Mouse (Mus musculus): ENCODE data around the gene Eif5. TPM values are rescaled to one million over a fixed set of nuclear protein-coding genes. Genes with fewer than 3 reads are reported as not detected.
"Not testable (repeated sequence)": the region's sequence is repeated elsewhere in the genome, so short reads cannot be mapped to it uniquely, and the experiment has no call there.

The Eif5 gene
- total RNA-seq, 2 experiments from 2014 or later, result 155 to 167 TPM

- DNase-seq, result no peak
Observed at GRCm38 (mm10) chr12:111520994-111521393, 16.8 kb upstream of the Eif5 start.

GRCm38 (mm10) chr12:111524469-111524868 lies 13.3 kb upstream of the Eif5 start:
- intact Hi-C loops (cut with DNase I), result no loop called here

More at GRCm38 (mm10) chr12:111520994-111521393, 16.8 kb upstream of the Eif5 start:
- intact Hi-C loops (cut with DNase I), result no loop called here

DNA sequence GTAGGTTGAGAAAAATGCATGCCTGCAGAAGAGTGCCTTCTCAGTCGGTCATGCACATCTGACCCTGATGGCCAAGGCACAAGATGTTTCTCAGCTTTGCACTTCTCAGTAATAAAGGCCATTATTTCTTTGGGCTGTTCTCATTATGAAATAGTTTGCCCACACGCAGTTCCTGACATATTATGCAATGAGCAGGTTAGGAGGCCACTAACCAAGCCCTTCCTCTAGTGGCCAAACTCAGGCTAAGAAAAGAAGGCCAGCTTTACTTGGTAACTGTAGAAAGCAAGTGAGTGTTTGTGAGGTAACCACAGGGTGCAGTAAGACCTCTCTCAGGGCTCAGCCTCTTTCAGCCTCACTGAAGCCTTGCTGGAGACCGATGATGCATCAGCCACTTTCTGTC lies 12.9 kb upstream of the Eif5 start:
- no peak for DNase-seq
- intact Hi-C loops (cut with DNase I), result no loop called here

More at GRCm38 (mm10) chr12:111524469-111524868, 13.3 kb upstream of the Eif5 start:
- DNase-seq, result no peak

GRCm38 (mm10) chr12:111527643-111528281 lies 10.1 kb upstream of the Eif5 start:
- intact Hi-C loops (cut with DNase I), result no loop called here

DNA sequence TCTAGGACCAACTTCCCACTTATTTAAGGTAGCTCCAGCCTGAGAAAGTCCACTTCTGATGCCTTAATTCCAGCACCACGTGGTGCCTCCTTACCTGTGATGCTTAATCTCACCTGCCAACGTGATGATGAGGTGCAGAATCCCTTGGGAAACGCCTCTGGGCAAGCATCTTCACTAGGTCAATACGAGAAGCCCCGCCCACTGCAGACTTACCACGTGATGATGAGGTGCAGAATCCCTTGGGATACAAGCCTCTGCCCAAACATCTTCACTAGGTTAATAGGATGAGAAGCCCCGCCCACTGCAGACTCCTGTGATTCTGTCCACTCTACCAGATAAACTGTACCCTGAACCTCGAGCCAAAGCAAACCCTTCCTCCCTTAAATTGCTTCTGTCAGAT lies 8.6 kb upstream of the Eif5 start:
- no peak for DNase-seq
- intact Hi-C loops (cut with DNase I), result no loop called here

More at GRCm38 (mm10) chr12:111527643-111528281, 10.1 kb upstream of the Eif5 start:
- no peak for DNase-seq

GRCm38 (mm10) chr12:111533096-111533794 lies 4.6 kb upstream of the Eif5 start:
- DNase-seq, result no peak
- intact Hi-C loops (cut with DNase I), result no loop called here

DNA sequence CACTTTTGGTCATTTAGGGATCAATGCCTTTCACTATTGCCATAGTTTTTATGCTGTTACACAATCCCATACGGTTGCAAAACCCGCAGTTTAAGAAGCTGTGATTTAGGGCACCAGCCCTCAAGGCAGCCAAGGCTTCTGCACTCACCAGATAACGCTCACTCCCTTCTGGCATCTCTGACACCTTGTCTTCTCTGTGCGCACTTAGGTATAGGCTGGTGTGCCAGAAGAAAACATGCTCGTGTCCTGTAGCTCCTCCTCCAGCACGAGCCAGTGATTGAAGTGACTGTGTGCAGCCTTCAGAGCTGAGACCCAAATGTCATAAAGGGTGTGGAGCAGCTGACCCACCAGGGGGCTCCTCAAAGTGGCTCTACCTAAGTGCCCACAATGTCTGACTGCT lies 2.5 kb upstream of the Eif5 start:
- DNase-seq, result no peak
- intact Hi-C loops (cut with DNase I), result no loop called here

DNA sequence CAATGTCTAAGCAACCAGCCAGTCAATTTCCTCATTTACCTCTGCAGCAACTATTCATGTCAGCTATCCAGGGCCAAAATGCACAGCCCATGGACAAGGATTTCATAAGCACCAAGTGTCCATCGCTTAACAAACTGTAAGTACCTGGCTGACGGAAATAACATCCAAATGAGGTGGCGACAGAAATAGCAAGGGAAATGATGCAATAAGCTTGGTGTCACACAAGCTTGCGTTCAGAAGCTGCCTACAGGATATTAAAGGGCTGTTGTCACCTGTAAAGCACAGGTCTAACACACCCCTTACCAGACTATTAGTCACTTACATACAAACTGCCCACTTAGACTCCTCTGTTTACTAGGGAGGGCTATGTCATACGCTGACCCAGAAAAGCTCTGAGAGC lies 2.1 kb upstream of the Eif5 start:
- DNase-seq, result no peak
- intact Hi-C loops (cut with DNase I), result no loop called here

DNA sequence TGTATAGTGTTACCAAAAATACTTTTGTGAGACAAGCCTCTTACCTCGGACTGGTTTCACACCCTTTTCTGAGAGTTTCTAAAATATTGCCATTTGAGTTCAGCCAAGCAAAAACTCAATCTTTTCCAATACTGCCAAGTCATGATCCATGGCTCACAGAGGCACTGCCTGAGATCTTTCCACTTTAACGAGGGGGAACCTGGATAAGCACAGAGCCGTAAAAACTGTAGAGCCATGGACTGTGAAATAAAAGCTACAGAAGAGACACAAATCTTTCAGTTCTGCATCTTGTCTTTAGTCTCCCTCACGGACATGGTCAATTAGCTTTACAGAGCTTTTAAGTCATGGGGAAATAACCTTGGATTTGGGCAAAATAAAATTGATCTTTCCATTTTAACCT lies 1.1 kb upstream of the Eif5 start:
- no peak for DNase-seq
- intact Hi-C loops (cut with DNase I), result no loop called here

GRCm38 (mm10) chr12:111537341-111537740 lies 475 bp upstream of the Eif5 start:
- intact Hi-C loops (cut with DNase I), result no loop called here
- DNase-seq, result peak in 1 of 2 experiments; percentile 54

DNA sequence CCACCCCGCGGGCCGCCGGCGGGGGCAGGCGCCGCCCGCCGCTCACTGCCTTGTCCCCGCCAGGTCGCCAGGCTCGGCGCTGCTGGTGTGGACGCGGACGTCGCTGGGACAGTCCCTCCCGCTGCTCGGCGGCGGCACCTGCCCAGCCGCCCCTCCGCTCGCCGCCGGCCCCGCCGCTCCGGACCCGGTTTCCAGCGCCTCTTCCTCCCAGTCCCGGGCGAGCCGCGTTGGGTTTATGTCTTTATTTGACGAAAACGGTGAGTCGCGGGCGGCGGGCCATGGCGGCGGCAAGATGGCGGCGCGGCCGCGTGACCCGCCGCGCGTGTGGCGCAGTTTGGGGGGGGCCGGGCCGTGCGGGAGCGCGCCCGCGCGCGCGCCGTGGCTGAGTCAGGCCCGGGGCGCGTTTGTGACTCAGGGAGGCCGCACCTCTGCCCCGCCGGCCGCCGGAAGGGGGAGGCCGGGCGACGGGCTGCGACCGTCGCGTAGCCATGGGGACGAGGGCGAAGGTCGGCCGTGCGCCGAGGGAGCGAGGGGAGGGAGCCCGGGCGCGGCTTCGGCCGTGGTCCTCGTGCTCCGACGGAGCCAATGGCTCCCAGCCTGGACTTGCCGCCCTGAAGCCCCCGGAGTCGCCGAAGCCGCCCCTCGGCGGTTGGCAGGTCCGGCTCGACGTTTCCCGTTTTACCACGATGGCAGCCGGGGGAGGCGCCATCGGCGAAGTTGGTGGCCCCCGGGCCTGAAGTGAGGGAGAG lies 650 bp downstream of the Eif5 start:
- peak; percentile 87 to 91 for DNase-seq
- intact Hi-C loops (cut with DNase I), result loop anchor here (2.0 kb wide), 1 partner anchor 36 kb away; the partner anchor contains the start of gene Mark3

DNA sequence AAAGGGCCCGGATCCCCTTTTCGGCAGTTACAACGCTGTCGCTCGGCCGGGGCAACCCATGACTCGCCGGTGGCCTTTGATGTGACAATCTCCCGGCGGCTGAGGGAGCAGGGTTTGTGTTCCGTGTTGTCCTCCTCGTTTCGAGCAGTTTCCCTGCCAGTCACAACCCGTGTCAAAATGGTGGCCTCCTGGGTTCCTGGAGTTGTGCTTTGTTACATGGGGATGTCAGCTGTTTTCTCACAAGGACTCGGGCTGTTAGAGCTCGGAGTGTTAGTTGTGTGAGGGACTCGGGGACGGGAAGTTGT lies 1.2 kb downstream of the Eif5 start:
- intact Hi-C loops (cut with DNase I), result loop anchor here (2.0 kb wide), 1 partner anchor 36 kb away; the partner anchor contains the start of gene Mark3
- DNase-seq, result no peak

GRCm38 (mm10) chr12:111547070-111547469 lies 9.3 kb downstream of the Eif5 start:
- DNase-seq, result no peak
- intact Hi-C loops (cut with DNase I), result no loop called here

GRCm38 (mm10) chr12:111548555-111549289 lies 10.9 kb downstream of the Eif5 start:
- intact Hi-C loops (cut with DNase I), result no loop called here
- DNase-seq, result no peak

DNA sequence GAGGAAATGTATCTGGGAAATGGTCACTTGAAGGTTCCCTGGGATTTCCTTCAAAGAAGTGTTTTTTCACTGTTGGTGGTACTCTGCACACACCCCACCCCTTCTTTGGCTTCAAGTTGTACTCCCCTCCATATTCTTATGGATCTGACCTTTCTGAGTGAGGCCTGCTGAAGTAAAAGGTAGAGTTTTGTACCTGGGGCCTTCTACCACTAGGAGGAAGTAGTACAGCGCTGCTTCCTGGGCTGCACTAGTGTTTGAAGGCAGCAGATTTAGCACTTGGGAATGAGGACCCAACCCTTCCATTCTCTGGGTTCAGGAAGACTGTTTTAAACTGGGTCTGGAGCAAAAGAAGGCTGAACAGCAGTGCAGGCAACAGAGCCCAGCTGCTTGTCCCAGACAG lies 12.9 kb downstream of the Eif5 start:
- no peak for DNase-seq
- intact Hi-C loops (cut with DNase I), result loop anchor here (5.0 kb wide), 1 partner anchor 97 kb away; no protein-coding TSS in a partner anchor

GRCm38 (mm10) chr12:111552342-111552741 lies 14.5 kb downstream of the Eif5 start:
- DNase-seq, result no peak
- intact Hi-C loops (cut with DNase I), result loop anchor here (5.0 kb wide), 1 partner anchor 95 kb away; no protein-coding TSS in a partner anchor

DNA sequence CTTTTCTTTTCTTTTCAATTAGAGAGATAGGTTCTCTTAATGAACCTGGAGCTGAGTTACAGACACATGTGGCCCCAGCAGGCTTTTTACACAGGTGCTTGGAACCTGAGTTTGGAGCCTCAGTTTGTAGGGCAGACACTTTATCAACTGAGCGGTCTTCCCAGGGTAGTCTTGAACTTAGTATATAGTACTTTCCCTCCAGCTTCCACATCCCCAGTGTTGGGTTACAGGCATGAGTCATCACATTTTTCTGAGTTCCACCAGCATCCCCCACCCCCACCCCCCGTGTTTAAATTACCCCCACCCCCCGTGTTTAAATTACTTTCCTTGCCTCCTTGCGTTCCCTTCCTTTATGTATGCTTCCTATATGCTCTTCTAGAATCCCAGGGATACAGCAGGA lies 17.5 kb downstream of the Eif5 start:
- intact Hi-C loops (cut with DNase I), result no loop called here
- DNase-seq, result no peak

DNA sequence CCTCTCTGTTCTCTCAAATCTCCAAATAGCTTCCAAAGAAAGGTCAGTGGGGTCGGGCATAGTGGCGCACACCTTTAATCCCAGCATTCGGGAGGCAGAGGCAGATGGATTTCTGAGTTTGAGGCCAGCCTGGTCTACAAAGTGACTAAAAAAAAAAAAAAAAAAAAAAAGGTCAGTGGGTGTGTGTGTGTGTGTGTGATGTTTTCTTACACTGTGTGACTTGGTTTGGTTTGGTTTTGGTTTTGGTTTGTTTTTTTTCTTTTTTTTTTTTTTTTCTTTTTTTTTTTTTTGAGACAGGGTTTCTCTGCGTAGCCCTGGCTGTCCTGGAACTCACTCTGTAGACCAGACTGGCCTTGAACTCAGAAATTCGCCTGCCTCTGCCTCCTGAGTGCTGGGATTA lies 18.1 kb downstream of the Eif5 start:
- intact Hi-C loops (cut with DNase I); DNase-seq: not testable (repeated sequence)

GRCm38 (mm10) chr12:111557538-111557937 lies 19.7 kb downstream of the Eif5 start:
- intact Hi-C loops (cut with DNase I), result no loop called here
- no peak for DNase-seq

DNA sequence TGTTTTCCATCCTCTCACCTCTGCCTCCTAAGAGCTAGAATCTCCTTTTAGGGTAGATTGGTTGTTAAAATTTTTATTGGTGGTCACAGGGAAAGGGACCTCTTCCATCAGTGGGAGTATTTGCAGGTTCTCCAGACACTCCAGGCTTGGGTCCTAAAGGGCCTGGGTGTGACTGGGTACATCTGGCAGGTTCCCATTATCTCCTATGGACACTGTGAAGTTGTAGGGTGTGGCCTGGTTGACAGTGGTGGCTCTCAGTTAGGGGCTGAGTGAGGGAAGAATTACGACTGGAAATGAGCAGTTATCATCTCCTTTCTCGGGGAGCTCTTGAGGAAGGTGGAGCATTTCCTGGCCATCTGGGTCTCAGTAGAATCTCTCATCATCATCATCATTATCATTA lies 20.8 kb downstream of the Eif5 start:
- DNase-seq, result no peak
- intact Hi-C loops (cut with DNase I), result no loop called here

All from heart, postnatal 14 days (tissue).